Mouse (Mus musculus) skeletal muscle tissue, adult 2 months (tissue): ENCODE measurements around the gene Rhoa.
"Not testable (repeated sequence)": the region's sequence is repeated elsewhere in the genome, so short reads cannot be mapped to it uniquely, and the experiment has no call there.

Experiments
- DNase-seq: peaks from one replicate; pipeline ENCODE4 v3.0.0-alpha.2; 2012; ENCODE audit warnings: low read depth, low spot score

Rhoa gene

DNA sequence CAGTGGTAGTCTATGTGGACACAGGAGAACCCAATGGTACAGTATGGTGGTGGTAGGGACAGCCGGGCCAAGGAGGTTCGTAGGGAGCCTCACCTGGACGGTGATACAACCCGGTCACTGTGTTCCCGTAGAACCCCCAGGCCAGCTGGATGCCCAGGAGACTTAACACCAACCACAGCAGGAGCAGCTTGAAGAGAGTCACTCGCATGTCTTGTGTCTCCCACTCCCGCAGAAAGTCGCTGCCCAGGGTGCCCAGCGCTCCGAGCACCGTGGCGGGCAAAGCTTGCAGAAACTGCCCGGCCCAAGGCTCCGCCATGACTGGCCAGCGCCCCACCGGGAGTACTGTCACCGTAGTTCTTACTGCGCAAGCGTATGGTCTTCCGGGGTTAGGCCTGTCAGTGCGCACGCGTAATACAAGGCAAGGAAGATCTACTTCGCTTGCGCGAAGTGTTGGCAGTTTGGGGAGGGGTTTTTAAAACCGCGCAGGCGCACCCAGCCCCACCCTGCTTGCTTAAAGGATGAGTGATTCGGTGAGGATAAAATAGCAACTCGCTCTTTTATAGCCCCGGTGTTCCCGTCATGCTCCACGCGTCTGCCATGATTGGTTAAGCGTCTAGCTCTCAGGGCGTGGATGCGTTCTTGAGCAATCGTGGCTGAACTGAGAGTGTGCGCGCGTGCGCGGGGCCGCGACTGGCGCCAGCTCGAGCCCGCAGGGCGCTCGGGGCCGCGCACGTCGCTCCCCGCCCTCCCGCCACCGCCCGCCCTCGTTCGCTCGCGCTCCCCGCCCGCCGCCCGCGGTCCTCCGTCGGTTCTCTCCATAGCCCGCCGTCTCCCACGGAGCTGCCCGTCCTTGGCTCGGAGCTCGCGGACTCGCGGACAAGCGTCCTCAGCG, at the start of gene Rhoa, which contains the start of gene Tcta:
TSS of gene Rhoa (plus strand) at position 501 of the 892 bp plus-strand sequence.
TSS of gene Tcta (minus strand) at position 532 of the 892 bp plus-strand sequence.
- peak; percentile 100 for DNase-seq

DNA sequence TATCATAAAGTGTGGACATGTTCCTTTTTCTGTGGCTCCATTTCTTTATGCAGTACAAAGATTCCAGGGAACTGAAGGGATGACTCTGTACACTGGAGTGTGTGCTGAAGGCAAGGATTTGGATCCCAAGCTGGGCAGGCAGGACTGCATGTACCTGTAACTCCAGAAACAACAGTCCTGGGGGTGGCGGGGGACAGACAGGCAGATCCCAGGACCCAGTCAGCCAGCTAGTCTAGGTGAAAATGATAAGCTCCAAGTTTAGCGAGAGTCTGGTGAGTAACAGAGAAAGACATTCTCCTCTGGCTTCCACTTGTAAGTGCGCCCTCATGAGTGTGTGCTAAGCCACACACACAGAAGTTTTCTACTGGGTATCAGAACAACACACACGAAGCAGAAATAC, 45.4 kb upstream of the Rhoa start:
- no peak for DNase-seq

DNA sequence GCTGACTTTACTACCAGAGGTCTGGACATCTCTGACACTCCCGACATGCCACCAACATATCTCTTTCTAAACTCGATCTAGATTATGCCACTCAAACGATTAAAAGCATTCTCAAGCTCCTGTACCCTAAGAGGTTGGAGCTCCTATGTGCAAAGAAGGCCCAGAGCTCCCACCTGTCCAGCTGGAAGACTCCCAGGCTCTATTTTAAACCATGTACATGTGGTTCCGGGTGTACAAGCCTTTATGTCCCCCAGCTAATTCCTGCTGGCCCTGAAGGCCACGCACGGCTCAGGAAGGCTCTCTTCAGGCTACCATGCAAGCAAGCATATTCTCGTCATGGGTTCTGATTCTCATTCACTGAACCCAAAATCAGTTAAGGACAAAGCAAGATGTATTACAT, 44.1 kb upstream of the Rhoa start:
- peak; percentile 76 for DNase-seq

DNA sequence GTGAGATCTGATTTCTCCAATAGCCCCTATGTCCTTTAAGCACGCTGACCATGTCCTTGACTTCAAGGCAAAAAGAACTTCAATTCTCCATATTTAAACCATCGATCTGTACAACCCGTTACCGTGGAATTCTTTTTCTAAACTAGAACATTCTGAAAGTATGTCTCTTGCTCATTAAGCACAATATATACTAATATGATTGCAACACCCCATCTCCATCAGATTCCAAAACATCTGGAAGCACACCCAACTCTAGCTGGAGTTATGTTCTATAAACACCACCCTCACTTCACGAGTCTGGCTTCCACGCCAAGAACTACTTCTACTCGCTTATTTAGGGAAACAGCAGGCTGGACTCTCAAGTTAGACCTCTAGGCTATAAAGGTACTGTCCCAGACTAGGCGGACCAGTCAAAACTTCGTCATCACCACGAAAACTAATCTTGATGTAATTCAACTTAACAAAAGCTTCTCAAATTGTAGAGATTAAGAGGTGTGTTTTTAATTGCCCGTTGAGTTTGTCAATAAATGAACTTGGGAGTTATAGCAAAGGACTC, 43.4 kb upstream of the Rhoa start:
- peak; percentile 66 for DNase-seq

DNA sequence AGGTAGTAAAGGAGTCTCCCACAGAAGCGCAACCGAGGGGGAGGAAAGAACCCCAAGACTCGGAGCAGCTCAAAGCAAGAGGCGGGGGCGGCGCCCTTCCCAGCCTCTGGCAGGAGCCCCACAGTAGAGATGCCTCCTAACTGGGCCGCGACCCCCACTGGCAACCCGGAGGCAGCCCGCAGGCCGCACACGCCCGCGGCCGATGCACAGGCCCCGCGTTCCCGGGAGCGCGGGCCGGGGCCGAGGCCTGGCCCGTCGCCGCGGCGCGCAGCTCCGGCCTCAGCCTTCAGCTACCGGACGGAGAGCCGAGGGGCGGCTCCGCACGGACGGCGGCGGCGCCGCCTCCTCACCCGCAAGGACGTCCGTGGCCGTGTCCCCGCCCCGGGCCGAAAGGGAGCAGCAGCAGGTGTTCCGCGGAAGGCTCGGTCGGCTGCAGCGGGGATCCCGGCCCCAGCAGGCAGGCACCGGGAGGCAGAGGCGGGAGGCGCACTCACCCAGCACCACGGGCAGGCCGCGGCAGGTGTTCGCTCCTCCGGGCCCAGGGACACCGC, 42.7 kb upstream of the Rhoa start:
- DNase-seq = peak; percentile 67

DNA sequence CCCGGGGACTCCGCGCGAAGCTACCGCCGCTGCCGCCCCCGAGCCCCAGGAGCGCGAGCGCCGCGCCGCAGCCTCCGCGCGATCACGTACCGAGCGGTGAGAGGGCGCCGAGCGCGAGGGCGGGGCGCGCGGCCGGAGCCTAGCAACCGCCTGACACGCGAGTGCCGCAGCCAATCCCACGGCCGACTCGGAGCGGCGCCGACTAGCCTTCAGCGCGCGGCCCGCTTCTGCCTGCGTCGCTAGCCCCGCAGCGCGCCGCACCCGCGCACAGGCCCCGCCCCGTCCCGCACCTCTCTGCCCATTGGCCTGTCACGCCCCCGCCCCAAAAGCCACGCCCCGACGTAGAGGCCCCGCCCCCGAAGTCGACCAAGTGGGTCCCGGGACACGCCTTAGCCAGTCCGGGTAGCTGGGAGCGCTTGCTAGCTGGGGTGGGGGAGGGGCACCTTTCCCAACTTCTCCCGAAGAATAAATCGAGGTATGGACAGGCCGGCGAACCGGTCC, 42.2 kb upstream of the Rhoa start, which contains the start of gene Dag1:
TSS of gene Dag1 (minus strand) at position 269 of the 501 bp plus-strand sequence.
- peak; percentile 96 for DNase-seq

DNA sequence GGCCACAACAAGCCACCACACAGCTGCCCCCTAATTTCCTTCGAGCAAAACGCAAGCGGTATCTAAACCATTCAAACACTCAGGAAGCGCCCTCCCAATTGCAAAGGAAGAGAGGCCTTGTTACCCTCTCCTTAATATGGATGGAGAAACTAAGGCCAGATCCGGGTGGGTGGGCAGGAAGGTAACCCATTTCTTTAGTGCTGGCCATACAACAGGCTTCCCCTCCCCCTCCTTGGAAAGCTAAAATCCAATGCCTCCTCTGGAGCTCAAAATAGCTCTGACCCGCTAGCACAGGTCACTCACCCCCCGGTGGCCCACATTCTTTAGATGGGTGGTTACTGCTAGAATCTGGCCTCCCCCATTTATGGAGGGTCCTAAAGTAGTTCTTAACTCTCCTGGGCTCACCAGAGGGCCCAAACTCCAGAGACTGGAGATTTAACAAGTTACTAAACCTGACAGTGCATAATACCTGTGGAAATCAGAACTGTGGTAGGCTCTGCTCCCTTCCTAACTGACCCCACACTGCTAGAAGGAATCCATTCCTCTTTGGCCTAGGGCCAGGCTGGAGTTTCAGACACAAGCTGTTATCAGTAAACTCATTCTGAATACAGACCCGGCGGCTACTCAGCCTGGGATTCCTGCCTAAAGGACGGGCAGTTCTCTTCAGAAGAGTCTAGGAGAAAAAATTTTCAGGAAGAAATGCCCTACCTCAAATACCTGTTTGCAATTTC, 41.6 kb upstream of the Rhoa start:
- peak; percentile 51 for DNase-seq

DNA sequence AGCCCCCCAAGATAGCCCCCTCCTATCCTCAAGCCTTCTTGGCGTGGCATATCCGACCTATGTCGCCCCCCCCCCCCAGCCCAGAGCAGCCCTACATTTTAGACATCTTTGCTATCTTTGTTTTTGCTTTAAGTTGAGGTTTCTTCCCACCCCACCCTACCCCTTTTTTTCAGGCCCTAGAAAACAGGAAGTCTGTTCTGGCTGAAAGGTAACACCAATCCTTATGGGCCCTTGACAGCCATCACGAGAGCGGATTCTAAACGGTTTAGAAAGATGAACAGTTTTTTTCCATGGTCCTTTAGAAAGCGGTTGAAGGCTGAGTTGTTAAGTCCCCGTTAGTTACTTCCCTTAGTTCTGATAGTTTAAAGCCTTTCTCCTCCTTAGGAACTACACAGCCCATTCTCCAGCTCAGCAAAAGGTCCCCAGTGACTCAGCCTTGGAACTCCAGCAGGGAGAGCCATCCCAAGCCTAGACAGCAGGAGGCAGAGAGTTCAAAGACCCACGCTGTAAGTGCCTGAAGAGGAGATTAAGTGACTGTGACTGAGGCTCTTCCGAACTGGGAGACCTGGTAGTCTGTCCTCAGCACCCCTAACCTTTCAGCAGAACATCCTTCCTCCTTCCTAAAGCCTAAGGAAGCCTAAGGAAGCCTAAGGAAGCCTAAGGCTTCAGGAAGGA, 39.5 kb upstream of the Rhoa start:
- DNase-seq = no peak

DNA sequence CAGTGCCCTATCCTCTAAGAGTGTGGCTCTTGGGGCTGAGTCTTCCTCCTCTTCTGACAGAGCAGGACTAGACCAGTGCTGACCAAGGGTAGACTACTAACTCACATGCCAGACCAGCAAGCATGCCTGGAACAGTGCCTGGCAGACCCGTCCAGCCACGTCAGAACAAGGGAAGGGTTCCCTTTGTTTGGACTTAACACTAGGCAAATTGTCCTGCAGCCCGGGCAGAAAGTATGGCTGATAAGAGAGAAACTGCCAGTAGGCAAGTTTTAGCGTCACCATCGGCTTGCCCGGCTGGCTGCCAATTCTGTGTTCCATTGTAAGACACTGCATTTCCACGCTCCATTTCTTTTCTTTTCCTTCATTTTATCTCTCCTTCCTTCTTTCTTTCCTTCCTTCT, 38.2 kb upstream of the Rhoa start:
- DNase-seq = no peak

DNA sequence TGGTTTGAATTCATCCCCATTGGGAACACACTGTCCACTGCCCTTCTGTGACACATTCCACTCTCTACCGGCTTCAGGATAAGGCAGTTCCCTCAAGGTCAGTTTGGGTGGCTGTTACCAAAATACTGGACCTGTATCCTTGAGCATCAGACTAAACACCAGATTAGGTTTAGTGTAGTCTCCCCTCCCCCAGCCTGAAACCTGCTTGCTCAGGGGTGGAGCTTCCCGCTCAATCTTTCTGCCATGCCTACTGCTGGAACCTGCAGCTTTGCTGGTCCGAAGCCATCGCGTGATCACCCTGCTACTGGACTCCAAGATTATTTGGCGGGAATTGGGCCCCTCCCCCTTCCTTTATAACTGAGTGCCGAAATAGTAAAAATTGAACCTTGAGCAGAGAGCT, 37.2 kb upstream of the Rhoa start:
- not testable (repeated sequence) for DNase-seq

DNA sequence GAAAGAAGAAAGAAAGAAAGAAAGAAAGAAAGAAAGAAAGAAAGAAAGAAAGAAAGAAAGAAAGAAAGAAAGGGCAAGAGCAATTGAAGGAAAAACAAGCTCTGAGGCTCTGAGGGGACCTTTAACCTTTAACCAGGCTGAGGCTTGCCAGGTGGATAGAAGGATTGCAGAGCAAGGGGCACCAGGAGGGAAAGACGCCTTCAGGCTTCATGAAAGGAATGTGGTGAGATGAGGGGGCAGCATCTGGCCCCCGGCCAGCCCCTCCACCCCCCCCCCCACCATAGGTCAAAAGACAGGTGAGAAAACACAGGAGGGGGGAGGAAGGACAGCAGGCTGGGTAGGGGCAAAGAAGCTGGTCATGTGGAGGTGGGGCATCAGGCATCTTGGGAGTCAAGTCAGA, 34.0 kb upstream of the Rhoa start:
- DNase-seq = no peak

DNA sequence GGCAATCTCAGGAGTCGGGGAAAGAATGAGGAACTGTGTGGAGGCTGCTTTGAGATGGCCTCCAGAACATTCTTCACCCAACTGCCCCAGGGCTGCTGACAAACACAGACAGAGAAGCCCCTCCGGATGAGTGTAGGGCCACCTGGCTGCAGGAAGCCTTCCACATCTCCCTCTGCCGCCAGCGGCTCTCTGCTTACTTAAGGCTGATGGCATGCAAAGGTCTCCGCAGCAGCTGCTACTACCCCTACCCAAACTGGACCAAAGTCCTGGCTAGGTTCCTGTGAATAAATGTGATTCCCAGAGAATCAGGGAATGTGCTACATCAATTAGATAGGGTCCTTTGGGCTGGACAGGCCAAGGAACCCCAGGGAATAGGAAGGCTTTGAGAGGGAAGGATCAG, 33.2 kb upstream of the Rhoa start:
- no peak for DNase-seq

DNA sequence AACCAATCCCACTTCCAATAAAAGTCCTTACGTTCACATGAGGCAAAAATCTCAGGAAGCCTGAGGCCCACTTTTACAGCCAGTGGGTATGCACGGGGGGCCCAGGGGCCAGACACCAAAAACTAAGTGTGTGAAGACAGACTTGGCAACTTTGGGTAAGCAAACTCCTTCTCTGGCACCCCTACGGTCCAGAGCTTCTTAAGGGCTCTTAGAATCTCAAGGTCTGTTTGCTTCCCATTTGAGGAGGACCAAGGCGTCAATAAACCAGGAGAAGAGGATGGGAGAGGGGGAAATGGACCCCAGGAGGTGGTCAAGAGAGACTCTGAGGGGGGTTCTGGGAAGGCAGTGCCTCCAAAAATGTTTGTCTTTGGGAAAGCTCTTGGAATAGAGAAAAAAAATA, 32.4 kb upstream of the Rhoa start:
- no peak for DNase-seq

DNA sequence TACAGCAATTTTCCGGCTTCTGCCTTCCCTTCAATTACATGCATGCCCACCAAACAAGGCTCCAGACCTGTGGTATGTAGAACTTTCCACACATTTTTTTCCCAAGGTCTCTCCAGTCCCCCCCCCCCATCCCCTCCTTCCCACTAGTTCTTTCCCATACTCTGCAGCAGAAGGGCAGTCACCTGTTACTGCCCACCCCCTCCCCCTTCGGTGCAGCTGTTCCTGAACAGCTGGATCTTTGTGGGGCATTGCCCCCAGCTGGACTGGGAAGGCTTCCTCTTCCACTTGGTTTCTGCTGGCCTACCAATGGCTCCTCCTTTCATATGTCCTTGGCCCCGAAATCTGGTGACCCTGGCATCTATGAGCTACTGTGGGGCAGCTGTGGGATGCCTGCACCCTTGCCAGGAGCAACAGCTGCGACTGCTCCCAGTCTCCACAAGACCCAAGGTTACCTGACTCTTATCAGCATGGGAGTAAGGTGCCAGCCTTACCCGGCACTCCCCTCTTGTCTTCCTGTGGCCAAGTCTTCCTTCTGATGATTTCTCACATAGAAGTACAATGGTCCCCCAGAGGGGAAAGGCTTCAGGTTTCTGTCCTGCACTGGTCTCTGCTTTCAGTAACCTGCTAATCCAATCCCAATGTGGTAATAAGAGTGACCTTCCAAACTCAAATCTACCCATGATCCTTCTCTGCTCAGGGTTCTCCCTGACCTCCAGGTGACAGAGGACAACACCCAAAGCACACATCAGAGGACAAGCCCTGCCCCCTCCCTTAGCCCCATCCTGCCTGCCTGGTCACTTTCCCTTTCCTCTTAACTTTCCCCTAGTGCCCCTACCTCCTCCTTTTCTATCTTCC, 31.2 kb upstream of the Rhoa start:
- peak; percentile 60 for DNase-seq

DNA sequence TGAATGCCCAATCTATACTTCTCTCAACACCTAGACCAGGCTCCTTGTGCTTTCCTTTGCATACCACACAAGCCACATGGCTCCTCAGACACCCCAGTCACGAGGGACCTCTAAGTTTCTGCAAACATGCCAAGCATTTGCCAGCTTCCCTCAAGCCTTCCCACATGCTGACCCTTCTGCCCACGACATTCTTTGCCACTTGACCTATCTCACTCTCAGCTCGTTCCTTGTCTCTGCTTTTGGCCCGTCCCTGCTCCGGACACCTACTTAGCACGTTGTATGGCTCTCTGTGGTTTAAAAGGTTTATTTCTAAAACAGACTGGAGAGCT, 30.6 kb upstream of the Rhoa start:
- DNase-seq = no peak

DNA sequence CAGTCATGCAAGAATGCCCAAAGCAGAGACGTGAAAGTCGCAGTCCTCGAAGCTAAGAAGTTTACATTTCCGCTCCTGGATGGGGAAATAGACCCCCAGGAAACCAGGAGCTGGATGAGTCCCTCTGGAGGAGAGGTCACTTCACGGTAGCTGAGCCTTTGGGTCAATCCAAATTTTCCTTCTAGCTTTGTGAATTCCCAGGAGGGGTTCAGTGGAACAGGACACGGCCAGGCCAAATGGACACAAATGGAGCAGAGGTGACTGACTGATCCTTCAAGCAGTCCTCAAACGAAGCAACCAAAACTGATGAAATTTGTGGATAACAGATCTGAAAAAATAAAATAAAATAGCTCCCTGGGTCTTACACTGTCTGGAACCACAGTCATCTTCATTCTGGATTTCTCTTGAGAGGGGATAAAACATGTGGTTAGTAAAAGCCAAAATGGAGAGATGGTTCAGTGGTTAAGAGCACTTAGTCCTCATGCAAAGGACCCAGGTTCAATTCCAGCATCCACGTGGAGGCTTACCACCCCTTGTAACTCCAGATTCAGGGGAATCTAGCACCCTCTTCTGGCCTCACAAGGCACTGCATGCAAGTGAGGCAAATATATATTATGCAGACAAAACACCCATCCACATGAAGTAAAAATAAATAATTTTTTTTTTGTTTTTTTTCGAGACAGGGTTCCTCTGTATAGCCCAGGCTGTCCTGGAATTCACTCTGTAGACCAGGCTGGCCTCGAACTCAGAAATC, 27.1 kb upstream of the Rhoa start:
- no peak for DNase-seq

DNA sequence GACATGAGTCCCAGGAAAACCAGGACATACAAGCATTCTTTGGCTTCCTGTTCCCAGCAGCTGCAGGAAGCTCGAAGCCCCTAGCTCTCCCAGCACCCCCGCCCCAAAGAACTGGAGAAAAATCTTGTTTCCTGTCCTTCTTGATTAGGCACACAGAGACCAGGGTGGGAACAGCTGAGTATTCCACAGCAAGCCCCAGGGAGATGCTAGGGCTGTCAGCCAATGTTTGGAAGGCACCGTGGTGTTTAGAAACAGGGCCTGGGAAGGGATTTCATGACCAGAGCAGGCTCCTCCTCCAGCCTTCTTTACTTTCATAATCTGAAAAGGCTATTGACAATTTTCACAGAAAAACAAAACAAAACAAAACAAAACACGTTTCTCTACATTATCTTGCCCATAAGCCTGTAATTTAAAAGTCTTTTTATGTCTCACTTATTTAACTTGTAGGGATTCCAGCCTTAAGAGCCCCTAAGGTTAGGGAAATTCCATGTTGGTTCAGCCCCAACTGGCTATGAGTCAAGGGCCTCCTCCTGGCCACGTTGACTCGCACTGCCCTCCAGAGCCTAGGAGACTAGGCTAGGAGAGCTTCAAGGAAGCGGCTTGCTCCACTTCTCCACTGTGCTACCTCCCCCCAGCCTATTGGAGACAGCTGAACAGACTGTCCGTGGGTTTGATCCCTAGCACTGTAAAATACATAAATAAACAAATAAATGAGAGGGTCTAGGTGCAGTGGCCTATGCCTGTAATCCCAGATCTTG, 25.7 kb upstream of the Rhoa start:
- DNase-seq = peak; percentile 86

DNA sequence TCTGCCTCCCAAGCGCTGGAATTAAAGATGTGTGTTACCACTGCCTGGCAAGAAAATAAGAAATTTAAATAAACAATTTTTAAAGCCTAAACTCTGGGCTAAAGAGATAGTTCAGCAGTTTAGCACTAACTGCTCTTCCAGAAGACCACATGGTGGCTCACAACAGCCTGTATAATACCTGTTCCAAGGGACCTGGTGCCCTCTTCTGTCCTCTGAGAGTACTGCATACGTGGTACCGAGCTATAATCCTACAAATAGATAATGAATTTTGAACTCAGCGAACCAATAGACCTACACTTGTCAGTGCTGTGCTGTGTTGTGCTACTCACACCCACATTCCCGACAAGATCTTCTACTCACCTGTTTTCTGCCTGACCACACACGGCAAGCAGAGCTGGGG, 21.5 kb upstream of the Rhoa start:
- peak; percentile 70 for DNase-seq
